Mouse (Mus musculus): ENCODE measurements around the gene Bbc3. TPM values are rescaled to one million over a fixed set of nuclear protein-coding genes. Genes with fewer than 3 reads are reported as not detected.
"Not testable (repeated sequence)": the region's sequence is repeated elsewhere in the genome, so short reads cannot be mapped to it uniquely, and the experiment has no call there.

The Bbc3 gene
- total RNA-seq (2021) = 1 to 10 TPM; 3.1 to 5.0 TPM

DNA sequence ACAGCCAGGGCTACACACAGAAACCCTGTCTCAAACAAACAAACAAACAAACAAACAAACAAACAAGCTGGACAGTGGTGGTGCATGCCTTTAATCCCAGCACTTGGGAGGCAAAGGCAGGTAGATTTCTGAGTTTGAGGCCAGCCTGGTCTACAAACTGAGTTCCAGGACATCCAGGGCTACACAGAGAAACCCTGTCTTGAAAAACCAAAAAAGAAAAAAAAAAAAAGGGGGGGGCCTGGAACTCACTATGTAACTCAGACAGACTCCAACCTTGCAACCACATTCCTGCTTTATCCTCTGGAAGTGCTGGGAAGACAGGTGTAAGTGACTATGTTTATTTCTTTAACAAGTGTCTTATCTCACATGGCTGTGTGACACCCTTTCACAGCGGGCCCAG lies at the start of gene Bbc3:
Gene Bbc3, plus strand, starts transcription at position 301 of the 400 bp plus-strand sequence.
- intact Hi-C loops (cut with DNase I) = loop anchor here (1.0 kb wide), 1 partner anchor 10 kb away; no protein-coding TSS in a partner anchor

DNA sequence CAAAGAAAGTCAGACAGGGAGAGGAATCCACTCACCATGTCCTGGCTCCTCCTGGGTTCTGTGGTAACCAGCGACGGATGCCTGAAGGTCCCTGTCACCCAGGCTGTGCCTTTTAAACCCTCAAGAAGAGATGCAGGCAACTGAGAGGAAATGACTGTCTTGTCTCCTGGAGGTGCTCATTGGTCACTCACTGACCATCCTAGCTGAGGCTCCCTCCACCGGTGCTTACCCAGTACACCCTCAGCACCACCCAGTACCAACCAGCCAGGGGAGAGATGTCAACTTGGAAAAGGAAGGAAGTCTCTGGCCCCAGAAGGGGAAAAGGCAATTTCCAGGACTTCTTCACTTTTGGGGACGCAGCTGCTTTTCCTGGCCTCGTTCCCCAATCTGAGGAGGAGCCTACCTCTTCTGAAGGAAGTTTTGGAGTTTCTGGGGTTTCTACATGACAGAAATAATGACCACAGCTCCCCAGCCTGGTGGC lies 49.0 kb upstream of the Bbc3 start, which contains the start of gene C5ar1:
Gene C5ar1, minus strand, starts transcription at position 431 of the 481 bp plus-strand sequence.
- peak in 1 of 2 experiments; percentile 22 for DNase-seq
- intact Hi-C loops (cut with DNase I) = no loop called here

More for the DNA sequence above, at the start of gene Bbc3:
- not testable (repeated sequence) for DNase-seq

DNA sequence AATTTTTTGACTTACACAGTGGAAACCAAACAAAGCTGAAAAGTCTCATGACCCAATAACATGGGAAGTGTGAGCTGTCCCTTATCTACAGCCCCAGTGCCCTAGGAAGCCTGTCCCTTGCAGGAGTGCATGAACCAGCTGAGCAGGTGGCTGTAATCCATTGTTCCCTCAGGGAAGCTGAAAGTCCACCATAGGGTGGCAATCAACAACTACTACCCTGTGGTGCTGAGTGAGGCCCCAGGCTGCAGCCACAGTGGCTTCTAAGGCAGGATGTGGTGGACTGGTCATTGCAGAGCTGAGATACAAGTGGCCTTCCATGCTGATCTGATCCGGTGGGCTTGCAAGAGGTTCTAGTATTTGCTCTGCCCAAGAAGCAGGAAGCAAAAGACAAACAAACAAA lies 47.1 kb upstream of the Bbc3 start:
- no peak for DNase-seq
- intact Hi-C loops (cut with DNase I) = loop anchor here (5.0 to 10.0 kb wide), 2 partner anchors 39 to 276 kb away; partner anchors contain the start of gene Dhx34

GRCm38 (mm10) chr7:16263015-16263787 lies 45.0 kb upstream of the Bbc3 start:
- DNase-seq = peak; percentile 76 to 87
- intact Hi-C loops (cut with DNase I) = loop anchor here (1.0 to 10.0 kb wide), 4 partner anchors 41 to 278 kb away; partner anchors contain the start of genes Dhx34 and Napa

- DNase-seq = no peak
- intact Hi-C loops (cut with DNase I) = loop anchor here (1.0 to 10.0 kb wide), 4 partner anchors 42 to 279 kb away; partner anchors contain the start of genes Dhx34 and Napa
Observed at GRCm38 (mm10) chr7:16263843-16264242, 44.4 kb upstream of the Bbc3 start.

- intact Hi-C loops (cut with DNase I) = loop anchor here (10.0 kb wide), 1 partner anchor 281 kb away; no protein-coding TSS in a partner anchor
Observed at GRCm38 (mm10) chr7:16265856-16266255, 42.3 kb upstream of the Bbc3 start.

DNA sequence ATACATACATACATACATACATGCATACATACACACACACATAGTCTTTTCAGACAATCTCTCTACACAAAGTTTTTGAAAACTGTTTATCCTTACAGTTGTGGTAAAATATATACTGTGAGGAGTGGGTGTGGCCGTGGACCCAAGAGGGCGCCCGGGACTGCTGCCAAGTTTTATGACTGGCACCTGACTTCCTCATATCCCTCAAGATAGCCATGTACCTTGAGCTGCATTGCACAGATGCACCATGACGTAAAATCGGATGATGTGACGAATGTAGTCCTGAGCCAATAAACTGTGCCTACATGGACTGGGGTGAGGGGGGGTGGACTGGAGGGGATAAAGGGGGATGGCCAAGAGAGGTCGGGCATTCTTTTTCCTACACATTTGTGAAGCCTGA lies 41.6 kb upstream of the Bbc3 start:
- intact Hi-C loops (cut with DNase I) = loop anchor here (10.0 kb wide), 1 partner anchor 282 kb away; no protein-coding TSS in a partner anchor
- DNase-seq = not testable (repeated sequence)

More at GRCm38 (mm10) chr7:16265856-16266255, 42.3 kb upstream of the Bbc3 start:
- no peak for DNase-seq

DNA sequence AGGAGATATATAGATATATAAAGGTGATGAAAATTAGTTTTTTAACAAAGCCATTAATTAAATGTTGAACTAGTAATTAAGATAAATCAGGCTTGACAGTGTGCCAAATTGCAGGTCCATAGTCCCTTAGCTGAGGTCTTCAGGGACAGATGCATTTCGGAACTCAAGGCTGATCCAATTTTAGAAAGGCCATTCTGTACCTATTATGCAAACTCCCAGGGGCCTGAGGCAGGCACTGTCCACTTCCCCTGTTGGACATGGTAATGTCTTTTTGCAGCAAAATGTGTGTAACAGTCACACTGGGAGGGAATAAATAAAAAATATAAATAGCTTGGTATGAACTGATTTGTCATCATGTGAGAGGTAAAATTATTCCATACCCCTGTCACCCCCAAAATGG lies 37.1 kb upstream of the Bbc3 start:
- no peak for DNase-seq
- intact Hi-C loops (cut with DNase I) = no loop called here

DNA sequence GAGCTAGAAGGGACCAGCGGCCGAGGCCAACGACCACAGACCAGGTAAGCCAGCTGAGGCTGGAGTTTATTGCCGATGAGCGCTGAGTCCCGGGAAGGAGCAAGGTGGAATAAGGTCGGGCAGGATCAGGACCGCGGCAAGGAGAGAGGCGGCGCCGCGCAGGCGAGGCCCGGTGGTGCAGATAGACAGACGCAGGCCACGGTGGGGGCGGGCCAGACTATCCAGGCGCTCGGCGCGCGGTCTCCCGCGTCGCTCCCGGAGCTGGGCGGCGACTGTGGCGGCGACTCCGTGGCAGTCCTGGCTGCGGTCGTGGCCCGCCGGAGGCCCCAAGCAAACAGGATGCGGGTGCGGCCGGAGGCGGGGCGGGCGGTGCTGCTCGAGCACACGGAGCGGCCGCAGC lies 35.5 kb upstream of the Bbc3 start:
- peak; percentile 58 to 66 for DNase-seq
- intact Hi-C loops (cut with DNase I) = no loop called here

DNA sequence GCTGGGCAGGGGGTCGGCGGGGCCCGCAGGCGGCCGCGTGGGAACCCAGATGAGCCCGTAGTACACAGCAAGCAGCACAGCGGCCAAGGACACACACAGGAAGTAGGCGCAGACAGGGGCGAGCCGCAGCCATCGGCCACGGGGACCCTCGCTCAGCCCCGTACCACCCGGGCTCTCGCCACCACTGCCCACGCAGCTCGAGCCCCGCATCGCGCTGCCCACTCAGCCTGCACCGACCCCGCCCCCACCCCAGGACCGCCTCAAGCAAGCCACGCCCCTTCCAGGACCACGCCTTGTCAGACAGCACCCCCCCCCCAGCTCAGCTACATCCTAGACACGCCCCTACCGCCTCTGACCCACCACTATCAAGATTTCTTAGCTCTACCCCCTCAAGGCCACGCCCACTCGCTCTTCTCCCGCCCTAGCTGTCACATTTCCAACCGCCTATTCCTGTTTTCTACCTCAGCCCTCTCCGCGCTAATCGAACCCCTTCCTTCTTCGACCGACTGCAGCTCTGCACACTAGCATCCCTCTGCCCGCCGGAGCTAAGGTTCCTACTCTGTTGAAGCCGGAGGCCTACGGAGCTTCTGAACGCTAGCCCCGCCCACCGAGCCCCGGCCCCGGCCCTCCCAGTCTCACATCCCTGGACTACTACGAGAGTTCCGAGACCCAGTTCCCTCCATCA lies 35.0 kb upstream of the Bbc3 start, which contains the start of gene Inafm1:
Gene Inafm1, minus strand, starts transcription at position 537 of the 685 bp plus-strand sequence.
- intact Hi-C loops (cut with DNase I) = no loop called here
- DNase-seq = peak; percentile 83 to 87

DNA sequence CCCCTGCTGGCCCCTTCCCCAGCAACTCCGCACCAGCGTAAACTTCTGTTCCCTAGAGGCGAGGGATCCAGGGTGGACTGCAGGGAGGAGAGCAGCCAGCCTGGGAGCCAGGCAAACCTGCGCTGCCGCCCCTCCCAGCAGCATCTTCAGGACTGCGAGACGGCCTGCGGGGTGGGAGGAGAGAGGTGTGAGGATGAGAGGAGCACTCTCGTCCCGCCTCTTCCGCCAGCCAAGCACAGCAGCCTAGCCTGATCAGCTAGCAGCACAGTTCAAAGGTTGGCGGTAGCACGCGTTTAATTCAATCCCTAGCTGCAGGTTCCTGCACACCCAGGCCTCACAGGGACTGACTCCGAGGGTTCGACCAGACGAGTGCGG lies 34.4 kb upstream of the Bbc3 start:
- no peak for DNase-seq
- intact Hi-C loops (cut with DNase I) = loop anchor here (1.0 kb wide), 1 partner anchor 12 kb away; no protein-coding TSS in a partner anchor

GRCm38 (mm10) chr7:16274922-16275890 lies 33.0 kb upstream of the Bbc3 start:
- intact Hi-C loops (cut with DNase I) = loop anchor here (1.0 kb wide), 1 partner anchor 10 kb away; no protein-coding TSS in a partner anchor
- DNase-seq = no peak

DNA sequence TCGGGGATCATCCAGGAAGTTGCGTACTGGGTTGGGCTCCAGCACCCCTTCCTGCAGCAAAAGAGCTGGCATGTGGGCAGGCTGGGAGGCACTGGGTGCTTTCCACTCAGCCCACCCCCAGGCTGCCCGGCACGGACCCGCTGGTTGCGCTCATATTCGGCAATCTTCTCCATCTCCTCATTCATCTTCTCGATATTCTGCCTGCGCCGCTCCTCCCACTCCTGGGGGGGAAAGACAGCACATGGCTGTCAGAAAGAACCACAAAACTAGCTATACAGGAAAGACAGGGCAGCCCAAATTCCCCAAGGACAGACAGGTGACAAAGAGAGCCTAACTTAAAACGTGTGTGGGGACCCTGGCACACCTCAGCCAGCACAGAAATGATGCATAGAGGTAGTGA lies 27.5 kb upstream of the Bbc3 start:
- no peak for DNase-seq
- intact Hi-C loops (cut with DNase I) = loop anchor here (10.0 kb wide), 1 partner anchor 454 kb away; the partner anchor contains the start of gene Ap2s1

GRCm38 (mm10) chr7:16282334-16282733 lies 25.9 kb upstream of the Bbc3 start:
- DNase-seq = no peak
- intact Hi-C loops (cut with DNase I) = loop anchor here (10.0 kb wide), 1 partner anchor 452 kb away; the partner anchor contains the start of gene Ap2s1

DNA sequence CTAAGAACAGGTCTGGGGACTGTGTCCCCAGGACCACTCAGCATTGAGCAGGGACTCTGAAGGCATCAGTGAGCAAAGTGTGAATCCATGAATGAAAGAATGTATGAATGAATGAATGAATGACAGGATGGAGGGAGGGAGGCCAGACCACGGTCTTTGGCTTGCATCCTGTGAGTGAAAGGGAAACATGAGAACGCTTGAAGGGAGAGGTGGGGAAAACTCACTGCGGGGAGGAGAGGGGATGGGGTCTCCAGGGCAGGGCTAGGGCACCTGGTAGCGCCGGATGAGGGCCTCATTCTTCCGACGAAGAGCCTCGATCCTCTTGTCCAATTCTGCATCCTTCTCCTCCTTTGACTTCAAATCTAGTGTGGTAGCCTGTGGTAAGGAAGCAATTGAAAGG lies 24.2 kb upstream of the Bbc3 start:
- DNase-seq = no peak
- intact Hi-C loops (cut with DNase I) = loop anchor here (10.0 kb wide), 1 partner anchor 451 kb away; the partner anchor contains the start of gene Ap2s1

GRCm38 (mm10) chr7:16284904-16285303 lies 23.3 kb upstream of the Bbc3 start:
- DNase-seq = no peak
- intact Hi-C loops (cut with DNase I) = loop anchor here (1.0 to 10.0 kb wide), 2 partner anchors 11 to 450 kb away; partner anchors contain the start of gene Ap2s1

DNA sequence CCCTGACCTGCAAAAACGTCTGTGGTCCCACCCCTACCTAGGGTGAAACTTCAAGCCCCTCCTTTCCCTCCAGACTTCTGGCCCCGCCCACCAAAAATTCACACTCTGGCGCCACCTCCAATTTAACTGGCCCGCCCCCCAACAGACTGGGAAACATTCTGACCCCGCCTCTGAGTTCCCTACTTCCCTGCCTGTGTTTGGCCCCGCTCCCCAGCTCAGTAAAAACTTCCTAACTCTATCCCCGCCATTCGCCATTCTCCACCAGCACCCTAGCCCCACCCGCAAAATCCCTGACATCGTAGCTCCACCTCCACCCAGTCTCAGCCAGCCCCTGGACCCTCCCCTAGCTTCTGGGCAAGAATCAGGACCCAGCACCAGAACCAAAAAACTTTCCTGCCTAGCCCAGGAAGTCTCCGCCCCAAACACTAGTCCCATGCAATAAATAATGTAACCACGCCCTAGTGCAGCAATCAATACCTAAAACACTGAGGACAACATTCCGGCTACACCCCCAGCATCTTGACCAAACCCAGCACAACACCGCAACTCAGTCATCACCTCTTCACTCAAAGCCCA lies 22.7 kb upstream of the Bbc3 start:
- peak in 1 of 2 experiments; percentile 74 for DNase-seq
- intact Hi-C loops (cut with DNase I) = loop anchor here (1.0 to 10.0 kb wide), 2 partner anchors 11 to 449 kb away; partner anchors contain the start of gene Ap2s1

DNA sequence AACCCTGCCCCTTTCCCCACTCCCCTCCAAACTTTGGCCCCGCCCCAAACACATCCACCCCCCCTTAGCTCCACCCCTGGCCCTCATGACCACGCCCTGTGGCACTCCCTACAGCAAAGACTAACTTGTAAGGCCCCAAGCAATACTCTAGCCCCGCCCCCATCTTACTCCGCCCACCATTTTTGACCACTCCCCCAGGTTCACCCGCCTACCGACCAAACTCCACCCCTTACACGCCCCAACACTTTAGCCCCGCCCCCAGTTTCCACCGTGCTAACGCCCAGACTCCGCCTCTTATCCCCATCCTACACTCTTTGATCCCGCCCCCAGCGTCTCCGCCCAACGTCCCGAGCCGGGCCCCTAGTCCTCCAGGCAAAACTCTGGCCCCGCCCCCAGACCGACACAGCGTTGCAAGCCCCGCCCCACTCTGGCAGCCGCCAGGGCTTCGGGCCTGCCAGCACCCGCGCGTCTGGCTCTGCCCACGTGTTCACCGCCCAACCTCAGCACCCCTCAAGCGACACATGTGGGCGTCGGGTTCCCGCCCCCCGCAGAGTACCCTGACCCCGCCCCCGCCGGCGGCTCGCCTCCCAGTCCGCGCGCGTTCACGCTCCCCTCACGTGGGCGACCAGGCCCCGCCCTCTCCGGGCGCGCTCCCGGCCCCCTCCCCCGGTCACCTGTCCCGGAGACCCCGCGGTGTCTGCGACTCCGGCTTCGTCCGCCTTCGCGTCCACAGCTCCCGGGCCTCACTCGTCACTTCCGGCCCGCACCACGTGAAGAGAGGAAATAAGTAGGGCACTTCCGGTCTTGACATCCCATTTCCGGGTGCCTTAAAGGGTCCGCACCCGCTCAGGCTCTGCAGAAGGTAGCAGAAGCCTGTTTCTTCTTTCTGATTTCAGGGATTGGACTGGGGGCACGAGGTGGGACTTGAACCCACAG lies 21.9 kb upstream of the Bbc3 start, which contains the start of gene Ccdc9:
Gene Ccdc9, minus strand, starts transcription at position 770 of the 936 bp plus-strand sequence.
- intact Hi-C loops (cut with DNase I) = loop anchor here (10.0 kb wide), 1 partner anchor 449 kb away; the partner anchor contains the start of gene Ap2s1
- peak; percentile 99 to 100 for DNase-seq
